Mouse (Mus musculus): Measurements from ENCODE around the gene Gramd1a. TPM values are rescaled to one million over a fixed set of nuclear protein-coding genes. Genes with fewer than 3 reads are reported as not detected.

The Gramd1a gene
- polyA plus RNA-seq, 1 experiment from 2014 or later, result 74.5 TPM

- Histone ChIP-seq H3K27me3 (ENCODE audit: poor library complexity, severe bottlenecking) (no peaks in the 10 kb centered on the region), H3K27ac (peak overlapping the region; percentile 66; the same call in 1 of the 2 replicates), H3K4me3 (peak overlapping the region; percentile 40), H3K4me1 (peaks cover 11% of the 10 kb centered on the region), H3K9me3 (no peaks in the 10 kb centered on the region), H3K36me3 (replicated peaks) (no peaks in the 10 kb centered on the region)
- 40% methylated on average over 20 of the region's 20 CpGs for WGBS
- peak; percentile 85 for DNase-seq (ENCODE audit: extremely low spot score, low spot score)
These were observed 58.0 kb downstream of the Gramd1a start for GRCm38 (mm10) chr7:31097583-31098248.

- no peak for DNase-seq (ENCODE audit: extremely low spot score, low spot score)
- H3K27ac ChIP-seq, result no peak overlapping the region
- no peak overlapping the region for H3K4me3 ChIP-seq
- peaks cover 11% of the 10 kb centered on the region for H3K4me1 ChIP-seq
- H3K9me3 ChIP-seq, result no peaks in the 10 kb centered on the region
- H3K27me3 ChIP-seq (ENCODE audit: poor library complexity, severe bottlenecking), result no peaks in the 10 kb centered on the region
- WGBS, result 74% methylated on average over 9 of the region's 9 CpGs
- no peaks in the 10 kb centered on the region for H3K36me3 ChIP-seq (replicated peaks)
These were observed 58.7 kb downstream of the Gramd1a start for GRCm38 (mm10) chr7:31096892-31097564.

GRCm38 (mm10) chr7:31094774-31095501, 60.8 kb downstream of the Gramd1a start:
- no peak overlapping the region for H3K4me3 ChIP-seq
- H3K27ac ChIP-seq, result no peak overlapping the region
- no peak for DNase-seq (ENCODE audit: extremely low spot score, low spot score)
- H3K9me3 ChIP-seq, result no peaks in the 10 kb centered on the region; the same call in 1 of the 2 replicates
- WGBS, result 29% methylated on average over 12 of the region's 12 CpGs
- H3K36me3 ChIP-seq (replicated peaks), result no peaks in the 10 kb centered on the region
- no peaks in the 10 kb centered on the region for H3K27me3 ChIP-seq (ENCODE audit: poor library complexity, severe bottlenecking)
- H3K4me1 ChIP-seq, result peaks cover 11% of the 10 kb centered on the region

GRCm38 (mm10) chr7:31089721-31090120, 66.0 kb downstream of the Gramd1a start:
- no peaks in the 10 kb centered on the region for H3K36me3 ChIP-seq (replicated peaks)
- H3K9me3 ChIP-seq, result no peaks in the 10 kb centered on the region; the same call in 1 of the 2 replicates
- H3K4me3 ChIP-seq, result no peak overlapping the region
- H3K4me1 ChIP-seq, result peaks cover 12% of the 10 kb centered on the region
- DNase-seq (ENCODE audit: extremely low spot score, low spot score), result no peak
- H3K27me3 ChIP-seq (ENCODE audit: poor library complexity, severe bottlenecking), result no peaks in the 10 kb centered on the region
- 90% methylated on average over 2 of the region's 2 CpGs for WGBS
- no peak overlapping the region for H3K27ac ChIP-seq

GRCm38 (mm10) chr7:31088206-31088605, 67.5 kb downstream of the Gramd1a start:
- Histone ChIP-seq H3K9me3 (no peaks in the 10 kb centered on the region; the same call in 1 of the 2 replicates), H3K27me3 (ENCODE audit: poor library complexity, severe bottlenecking) (no peaks in the 10 kb centered on the region), H3K27ac (no peak overlapping the region), H3K4me3 (no peak overlapping the region), H3K36me3 (replicated peaks) (no peaks in the 10 kb centered on the region), H3K4me1 (peaks cover 27% of the 10 kb centered on the region)
- WGBS, result 69% methylated on average over 3 of the region's 3 CpGs
- no peak for DNase-seq (ENCODE audit: extremely low spot score, low spot score)

GRCm38 (mm10) chr7:31087262-31087661, 68.4 kb downstream of the Gramd1a start:
- no peaks in the 10 kb centered on the region; the same call in 1 of the 2 replicates for H3K9me3 ChIP-seq
- H3K27ac ChIP-seq, result peak overlapping the region; percentile 40; the same call in 1 of the 2 replicates
- H3K27me3 ChIP-seq (ENCODE audit: poor library complexity, severe bottlenecking), result no peaks in the 10 kb centered on the region
- peaks cover 34% of the 10 kb centered on the region for H3K4me1 ChIP-seq
- 85% methylated on average over 2 of the region's 2 CpGs for WGBS
- no peak for DNase-seq (ENCODE audit: extremely low spot score, low spot score)
- no peaks in the 10 kb centered on the region for H3K36me3 ChIP-seq (replicated peaks)
- no peak overlapping the region for H3K4me3 ChIP-seq

GRCm38 (mm10) chr7:31086175-31086755, 69.4 kb downstream of the Gramd1a start:
- peaks cover 34% of the 10 kb centered on the region for H3K4me1 ChIP-seq
- no peaks in the 10 kb centered on the region; the same call in 1 of the 2 replicates for H3K9me3 ChIP-seq
- H3K4me3 ChIP-seq, result no peak overlapping the region
- no peaks in the 10 kb centered on the region for H3K36me3 ChIP-seq (replicated peaks)
- no peak for DNase-seq (ENCODE audit: extremely low spot score, low spot score)
- peak overlapping the region; percentile 60 for H3K27ac ChIP-seq
- H3K27me3 ChIP-seq (ENCODE audit: poor library complexity, severe bottlenecking), result no peaks in the 10 kb centered on the region
- whole genome bisulfite sequencing, result 90% methylated on average over 9 of the region's 9 CpGs

GRCm38 (mm10) chr7:31085171-31085570, 70.5 kb downstream of the Gramd1a start:
- Histone ChIP-seq H3K9me3 (no peaks in the 10 kb centered on the region; the same call in 1 of the 2 replicates), H3K36me3 (replicated peaks) (no peaks in the 10 kb centered on the region), H3K4me1 (peaks cover 34% of the 10 kb centered on the region), H3K4me3 (no peak overlapping the region), H3K27me3 (ENCODE audit: poor library complexity, severe bottlenecking) (no peaks in the 10 kb centered on the region), H3K27ac (peak overlapping the region; percentile 60)
- WGBS, result 42% methylated on average over 3 of the region's 3 CpGs
- no peak for DNase-seq (ENCODE audit: extremely low spot score, low spot score)

- Histone ChIP-seq H3K36me3 (replicated peaks) (no peaks in the 10 kb centered on the region), H3K4me1 (peaks cover 34% of the 10 kb centered on the region)
- 68% methylated on average over 9 of the region's 9 CpGs for WGBS
These were observed 71.6 kb downstream of the Gramd1a start for GRCm38 (mm10) chr7:31084140-31084539.

GRCm38 (mm10) chr7:31082831-31083588, 72.7 kb downstream of the Gramd1a start:
- peaks cover 34% of the 10 kb centered on the region for H3K4me1 ChIP-seq
- H3K9me3 ChIP-seq, result no peaks in the 10 kb centered on the region
- H3K4me3 ChIP-seq, result no peak overlapping the region
- WGBS, result 63% methylated on average over 14 of the region's 14 CpGs
- H3K36me3 ChIP-seq (replicated peaks), result no peaks in the 10 kb centered on the region
- H3K27ac ChIP-seq, result peak overlapping the region; percentile 76
- no peak for DNase-seq (ENCODE audit: extremely low spot score, low spot score)
- no peaks in the 10 kb centered on the region for H3K27me3 ChIP-seq (ENCODE audit: poor library complexity, severe bottlenecking)

More at GRCm38 (mm10) chr7:31084140-31084539, 71.6 kb downstream of the Gramd1a start:
- DNase-seq (ENCODE audit: extremely low spot score, low spot score), result no peak
- Histone ChIP-seq H3K27me3 (ENCODE audit: poor library complexity, severe bottlenecking) (no peaks in the 10 kb centered on the region), H3K9me3 (no peaks in the 10 kb centered on the region), H3K4me3 (no peak overlapping the region), H3K27ac (peak overlapping the region; percentile 76; the same call in 1 of the 2 replicates)

GRCm38 (mm10) chr7:31082106-31082505, 73.6 kb downstream of the Gramd1a start:
- Histone ChIP-seq H3K27ac (no peak overlapping the region), H3K9me3 (no peaks in the 10 kb centered on the region)

GRCm38 (mm10) chr7:31081106-31081505, 74.6 kb downstream of the Gramd1a start:
- H3K9me3 ChIP-seq, result no peaks in the 10 kb centered on the region
- H3K4me3 ChIP-seq, result no peak overlapping the region
- no peak overlapping the region for H3K27ac ChIP-seq
- WGBS, result 30% methylated on average over 1 of the region's 1 CpGs
- no peak for DNase-seq (ENCODE audit: extremely low spot score, low spot score)
- no peaks in the 10 kb centered on the region for H3K27me3 ChIP-seq (ENCODE audit: poor library complexity, severe bottlenecking)
- H3K36me3 ChIP-seq (replicated peaks), result no peaks in the 10 kb centered on the region
- peaks cover 49% of the 10 kb centered on the region for H3K4me1 ChIP-seq

More at GRCm38 (mm10) chr7:31082106-31082505, 73.6 kb downstream of the Gramd1a start:
- no peak for DNase-seq (ENCODE audit: extremely low spot score, low spot score)
- Histone ChIP-seq H3K36me3 (replicated peaks) (no peaks in the 10 kb centered on the region), H3K27me3 (ENCODE audit: poor library complexity, severe bottlenecking) (no peaks in the 10 kb centered on the region), H3K4me3 (no peak overlapping the region), H3K4me1 (peaks cover 42% of the 10 kb centered on the region)

Measured in forebrain, embryonic 10.5 days (tissue).